Mouse (Mus musculus) retina, embryonic 14.5 days (tissue): ENCODE measurements around the gene Atp8b2.

ENCODE experiments used
- DNase-seq: peaks from one replicate; pipeline ENCODE4 v3.0.0-alpha.2; 2015; ENCODE audit warnings: low spot score

Atp8b2 gene

GRCm38 (mm10) chr3:89959435-89959834 is 3.9 kb downstream of the Atp8b2 start:
- DNase-seq: peak; percentile 63

GRCm38 (mm10) chr3:89957880-89958279 is 5.4 kb downstream of the Atp8b2 start:
- DNase-seq: no peak

GRCm38 (mm10) chr3:89956177-89956971 is 6.9 kb downstream of the Atp8b2 start:
- no peak for DNase-seq

GRCm38 (mm10) chr3:89953420-89953819 is 9.9 kb downstream of the Atp8b2 start:
- DNase-seq: peak; percentile 89

- no peak for DNase-seq
These were observed 14.7 kb downstream of the Atp8b2 start for GRCm38 (mm10) chr3:89948655-89949054.

GRCm38 (mm10) chr3:89948021-89948420 is 15.3 kb downstream of the Atp8b2 start:
- DNase-seq: no peak

GRCm38 (mm10) chr3:89945026-89945425 is 18.3 kb downstream of the Atp8b2 start:
- no peak for DNase-seq

GRCm38 (mm10) chr3:89942894-89943293 is 20.4 kb downstream of the Atp8b2 start:
- no peak for DNase-seq

GRCm38 (mm10) chr3:89936495-89936894 is 26.8 kb downstream of the Atp8b2 start:
- DNase-seq: no peak

GRCm38 (mm10) chr3:89932925-89933324 is 30.4 kb downstream of the Atp8b2 start:
- DNase-seq: no peak

GRCm38 (mm10) chr3:89928956-89929355 is 34.4 kb downstream of the Atp8b2 start:
- no peak for DNase-seq

- DNase-seq: no peak
These were observed 36.9 kb downstream of the Atp8b2 start for GRCm38 (mm10) chr3:89926440-89926839.

- no peak for DNase-seq
These were observed 42.6 kb downstream of the Atp8b2 start for GRCm38 (mm10) chr3:89920711-89921110.

- no peak for DNase-seq
These were observed 45.9 kb downstream of the Atp8b2 start for GRCm38 (mm10) chr3:89917408-89917807.

- DNase-seq: no peak
These were observed 46.7 kb downstream of the Atp8b2 start for GRCm38 (mm10) chr3:89916622-89917021.

- DNase-seq: no peak
These were observed 48.6 kb downstream of the Atp8b2 start for GRCm38 (mm10) chr3:89914700-89915099.

- peak; percentile 72 for DNase-seq
These were observed 50.5 kb downstream of the Atp8b2 start, which contains the start of gene Il6ra for GRCm38 (mm10) chr3:89912543-89913391. Gene Il6ra, minus strand, starts transcription at chr3:89913196.

- no peak for DNase-seq
These were observed 51.2 kb downstream of the Atp8b2 start for GRCm38 (mm10) chr3:89912108-89912542.

- DNase-seq: no peak
These were observed 52.1 kb downstream of the Atp8b2 start for GRCm38 (mm10) chr3:89911207-89911606.

- DNase-seq: no peak
These were observed 53.4 kb downstream of the Atp8b2 start for GRCm38 (mm10) chr3:89909703-89910542.

GRCm38 (mm10) chr3:89908836-89909235 is 54.5 kb downstream of the Atp8b2 start:
- DNase-seq: no peak

GRCm38 (mm10) chr3:89907846-89908245 is 55.5 kb downstream of the Atp8b2 start:
- DNase-seq: no peak
